Mouse (Mus musculus) spleen, postnatal 14 days (tissue): ENCODE results near the gene Mest.
A peak's percentile ranks its signal among the peaks of the same experiment; 100 is the strongest.

Experiments
- DNase-seq, 2 experiments: peaks; one replicate each; pipeline ENCODE4 v3.0.0; 2021 to 2022; ENCODE audit warnings: low spot score in 2 of 2

Gene Mest

DNA sequence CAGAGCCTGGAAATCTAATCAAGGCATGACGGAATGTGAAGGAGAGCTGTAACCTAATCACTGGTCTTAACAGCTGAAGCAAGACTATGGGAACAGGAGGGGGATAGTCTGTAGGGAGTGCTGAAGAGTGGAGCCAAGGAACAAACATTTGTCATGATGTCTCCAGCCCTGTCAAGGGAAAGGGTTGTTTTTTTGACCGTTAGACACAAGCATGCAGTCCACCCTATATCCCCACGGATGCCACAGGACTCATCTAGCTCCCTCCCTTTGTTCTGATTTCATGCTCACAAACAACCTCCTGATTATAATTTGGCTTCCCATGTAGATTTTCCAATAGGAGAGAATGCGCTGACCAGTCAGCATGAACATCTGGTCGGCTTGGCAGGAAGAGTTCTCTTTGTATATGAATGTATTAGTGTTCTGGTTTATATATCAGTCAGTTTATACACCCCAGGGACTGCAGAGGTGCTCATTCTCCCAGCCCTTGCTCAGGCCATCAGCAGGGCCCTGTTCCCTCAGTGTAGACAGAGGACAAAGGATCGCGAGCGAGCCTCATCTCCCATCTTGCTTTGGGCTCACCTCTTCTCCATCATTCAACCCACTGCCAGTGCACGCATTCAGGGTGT is 19.3 kb upstream of the Mest start:
- DNase-seq: no peak

DNA sequence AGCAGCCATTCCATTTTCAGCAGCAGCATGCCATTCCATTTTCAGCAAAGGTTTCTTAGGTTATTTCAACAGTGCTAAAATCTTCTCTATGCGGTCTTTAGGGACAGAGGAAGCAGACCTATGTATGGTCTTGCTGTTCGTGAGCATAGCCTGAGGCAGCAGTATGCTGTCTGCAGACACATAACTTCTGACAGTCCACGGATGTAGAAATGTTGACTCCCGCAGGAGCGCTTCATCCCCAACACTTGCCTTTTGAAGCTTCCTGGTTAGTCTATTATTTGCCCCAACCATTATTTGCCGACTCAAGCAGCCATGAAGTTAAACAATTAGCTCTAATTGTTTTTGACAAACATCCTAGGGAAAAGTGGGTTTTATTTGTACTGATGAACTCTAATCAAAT is 14.2 kb upstream of the Mest start:
- DNase-seq: no peak

DNA sequence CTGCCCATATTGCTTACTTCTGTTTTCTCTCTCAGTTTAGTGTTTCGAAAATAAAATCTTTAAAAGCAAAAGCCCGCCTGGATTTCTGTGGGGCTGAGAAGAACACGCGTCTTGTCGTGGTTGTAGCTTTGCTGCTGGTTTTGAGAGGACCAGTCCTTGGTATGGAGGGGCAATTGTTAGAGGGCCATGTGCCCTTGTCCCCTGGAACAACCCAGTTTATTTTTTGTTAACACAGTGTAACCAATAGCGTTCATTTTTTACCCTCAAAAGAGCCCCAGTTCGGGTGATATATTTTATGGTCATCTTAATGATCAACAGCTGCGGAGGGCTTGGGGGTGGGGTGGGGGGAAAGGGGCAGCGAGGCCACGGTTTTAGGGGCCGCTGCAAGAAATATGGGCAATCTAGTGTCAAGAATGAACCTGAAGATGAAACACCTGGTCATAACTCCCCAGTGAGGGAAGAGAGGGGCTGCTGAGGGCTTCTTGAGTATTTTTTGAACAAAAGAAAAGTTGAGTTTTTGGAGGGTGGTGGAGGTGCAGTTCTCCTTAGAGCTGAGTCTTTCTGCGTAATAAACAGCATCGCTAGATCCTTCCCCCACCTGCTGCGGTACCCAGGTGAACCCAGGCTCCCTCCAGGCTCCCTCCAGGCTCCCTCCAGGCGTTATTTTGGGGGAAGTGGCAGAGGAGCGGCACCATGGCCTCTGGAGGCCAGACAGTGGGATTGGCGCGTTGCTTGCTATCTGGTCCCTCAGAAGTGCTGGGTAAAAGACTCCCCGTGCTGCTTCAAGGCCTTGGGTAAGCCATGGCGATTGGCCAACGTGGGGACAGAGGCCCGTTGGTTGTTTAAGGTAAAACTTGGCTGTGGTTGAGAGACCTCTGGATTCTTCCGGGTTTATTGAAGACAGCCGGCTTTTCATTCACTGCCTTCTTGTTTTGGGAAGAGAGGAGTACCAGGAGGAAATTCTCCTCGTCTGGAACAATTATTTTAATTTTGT is 12.7 kb upstream of the Mest start:
- no peak for DNase-seq

DNA sequence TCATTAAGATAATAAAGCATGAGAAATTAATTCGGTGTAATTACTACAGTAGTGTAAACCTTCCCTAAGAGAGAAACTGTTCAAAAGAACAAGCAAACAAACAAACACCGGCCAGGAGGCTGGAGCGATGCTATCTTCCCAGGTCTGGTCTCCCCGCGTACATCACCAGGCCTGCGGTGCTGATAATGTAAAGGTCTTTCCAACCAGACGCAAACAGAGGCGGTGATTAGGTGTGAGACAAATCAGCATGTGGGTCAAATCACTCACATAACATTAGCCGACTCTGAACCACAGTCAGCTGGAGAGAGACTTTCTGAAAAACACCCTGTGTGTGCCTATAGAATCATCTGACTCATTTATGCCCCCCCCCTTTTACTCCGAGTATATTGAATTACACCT is 12.0 kb upstream of the Mest start:
- DNase-seq: no peak

GRCm38 (mm10) chr6:30712484-30712883 is 10.9 kb upstream of the Mest start:
- DNase-seq: no peak

- DNase-seq: no peak
Measured at GRCm38 (mm10) chr6:30713455-30713854, 9.9 kb upstream of the Mest start.

DNA sequence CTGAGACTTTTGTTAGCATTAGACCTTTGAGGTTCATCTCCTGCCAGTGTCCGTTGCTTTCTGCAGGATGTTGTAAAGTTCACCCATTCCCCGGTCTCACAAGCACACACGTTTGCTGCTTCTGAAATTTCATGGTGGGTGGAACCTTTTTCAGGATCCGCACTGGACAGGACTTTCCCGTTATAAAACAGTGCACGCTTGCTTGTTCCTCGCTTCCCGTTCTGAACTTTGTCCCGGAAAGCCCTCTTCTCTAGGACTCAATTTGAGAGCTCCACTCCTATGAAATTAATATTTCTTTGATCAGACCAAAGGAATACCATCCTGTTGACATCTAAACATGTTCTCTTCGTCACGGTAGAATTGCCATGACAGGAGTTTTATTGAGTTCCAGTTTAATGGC is 9.5 kb upstream of the Mest start:
- no peak for DNase-seq

DNA sequence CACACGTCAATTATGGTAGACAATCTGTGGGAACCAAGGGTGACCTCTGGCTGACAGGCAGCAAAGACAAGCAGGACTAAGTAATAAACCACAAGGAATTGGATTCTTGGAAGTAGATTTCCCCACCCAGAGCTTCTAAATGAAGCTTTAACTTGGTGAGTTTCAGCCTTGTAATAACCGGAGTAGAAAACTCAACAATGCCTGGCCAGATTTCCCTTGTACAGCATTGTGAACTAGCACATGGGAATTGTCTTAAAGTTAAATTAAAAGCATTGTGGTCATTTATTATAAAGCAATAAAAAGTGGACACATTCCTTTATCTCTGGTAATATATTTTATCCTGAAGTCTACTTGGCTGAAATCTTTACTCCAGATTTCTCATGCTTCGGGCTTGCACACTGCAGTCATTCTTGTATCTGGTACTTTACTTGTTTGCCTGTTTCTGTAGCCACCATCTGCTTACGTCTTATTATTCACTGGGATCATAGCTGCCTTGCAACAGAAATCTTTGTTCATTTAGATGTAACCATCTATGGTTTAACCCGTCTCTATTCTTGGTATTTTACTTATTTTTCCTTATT is 8.4 kb upstream of the Mest start:
- DNase-seq: no peak

DNA sequence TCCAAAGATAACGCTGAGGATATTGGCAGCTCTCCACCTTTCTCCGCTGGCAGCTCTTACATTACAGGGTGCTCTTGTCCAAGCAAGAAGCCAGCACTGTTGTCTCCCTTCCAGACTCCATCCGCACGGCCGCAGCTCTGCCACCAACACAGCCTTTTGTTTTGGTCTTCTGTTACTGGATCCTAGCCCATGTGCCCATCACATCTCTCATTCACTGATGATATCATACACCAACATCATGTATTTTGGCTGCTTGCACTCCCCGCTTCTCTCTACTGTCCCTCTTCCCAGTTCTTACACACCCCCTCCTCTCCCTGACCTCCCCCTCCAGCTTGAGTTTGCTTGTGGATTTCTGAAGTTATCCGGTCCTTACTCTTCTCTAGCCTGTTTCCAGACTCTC is 6.6 kb upstream of the Mest start:
- no peak for DNase-seq

GRCm38 (mm10) chr6:30722385-30723164 is 772 bp upstream of the Mest start:
- no peak for DNase-seq

GRCm38 (mm10) chr6:30730301-30730971 is 7.1 kb downstream of the Mest start:
- DNase-seq: no peak

GRCm38 (mm10) chr6:30732571-30733130 is 9.3 kb downstream of the Mest start:
- no peak for DNase-seq

GRCm38 (mm10) chr6:30734465-30734864 is 11.1 kb downstream of the Mest start:
- no peak for DNase-seq

DNA sequence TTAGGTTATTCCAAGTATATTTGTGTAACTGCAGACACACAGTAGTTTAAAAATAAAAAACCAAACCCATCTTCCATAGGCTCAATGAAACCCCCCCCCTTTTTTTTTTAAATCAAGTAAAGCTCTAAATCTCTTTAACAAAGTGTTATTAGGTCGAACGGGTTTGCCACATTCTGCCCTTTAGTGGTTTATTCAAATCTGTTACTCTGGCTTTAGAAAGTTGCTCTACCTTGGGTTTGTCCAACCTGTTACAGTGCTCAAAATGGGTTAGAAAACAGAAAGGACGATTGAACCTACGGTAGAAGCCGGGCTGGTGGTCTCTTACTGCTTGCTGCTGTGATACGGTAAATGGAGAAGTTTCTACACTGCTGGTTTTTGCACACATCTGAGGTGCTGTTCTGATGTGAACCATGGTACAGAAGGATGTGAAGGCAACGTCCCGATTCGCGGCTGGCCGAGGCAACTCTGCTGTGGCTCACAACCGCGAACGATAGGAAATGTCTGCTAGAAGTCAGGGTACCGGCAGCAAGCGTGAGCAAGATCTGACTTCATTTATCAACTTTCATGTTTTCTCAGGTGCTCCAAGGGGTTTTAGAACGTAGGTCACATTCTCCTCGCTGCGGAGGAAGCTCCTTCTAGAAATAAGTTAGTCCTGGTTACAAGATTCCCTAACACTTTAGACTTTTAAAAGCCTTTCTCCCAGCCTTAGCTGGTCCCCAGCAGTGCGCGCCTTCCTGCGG is 11.8 kb downstream of the Mest start:
- DNase-seq: no peak

DNA sequence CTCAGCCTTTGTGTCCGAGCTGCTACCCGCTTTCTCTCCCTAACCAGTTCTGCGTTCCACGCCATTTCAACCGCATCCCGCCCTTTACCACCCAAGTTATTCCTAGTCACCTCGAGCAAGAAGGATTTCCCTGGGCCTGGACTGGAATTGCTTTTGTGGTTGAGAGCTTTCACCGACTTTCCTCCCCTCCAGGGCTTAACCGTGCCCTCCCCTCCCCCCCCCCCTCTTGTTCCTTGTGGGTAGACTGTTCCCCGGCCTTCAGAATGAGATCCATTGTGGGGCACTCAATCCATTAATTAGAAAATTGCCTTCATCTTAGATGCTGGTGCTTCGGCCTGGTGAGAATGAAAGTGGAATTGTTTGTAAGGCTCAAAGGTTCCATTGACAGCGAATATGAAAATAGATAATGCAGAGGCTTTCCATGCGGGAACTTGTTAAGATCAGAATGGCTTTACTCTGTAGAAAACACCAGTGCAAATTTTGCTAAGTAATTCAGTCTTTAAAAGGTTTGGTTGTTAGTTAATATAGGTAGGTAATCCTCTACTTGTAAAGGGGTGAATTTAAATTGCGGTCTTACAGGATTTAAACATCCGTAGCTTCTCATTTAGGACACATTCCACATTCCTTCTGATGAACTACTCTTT is 12.5 kb downstream of the Mest start:
- DNase-seq: no peak

DNA sequence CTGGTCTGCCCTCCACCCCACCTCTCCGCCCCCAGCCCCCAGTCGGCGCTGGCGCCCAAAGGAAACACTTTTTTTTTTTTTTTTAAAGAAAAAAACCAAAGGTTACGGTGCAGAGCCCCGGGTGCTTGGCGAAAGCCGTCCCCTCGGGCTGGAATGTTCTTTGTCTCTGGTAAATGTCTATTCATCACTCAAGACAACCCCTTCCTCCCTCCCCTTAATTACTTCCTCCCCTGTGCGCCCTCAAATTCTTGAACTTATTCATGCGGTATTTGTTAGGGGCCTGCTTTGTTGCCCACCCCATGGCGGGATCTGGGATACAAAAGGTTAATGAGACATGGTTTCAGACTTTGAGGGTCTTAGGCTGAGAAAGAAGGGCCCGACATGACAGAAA is 13.0 kb downstream of the Mest start:
- DNase-seq: no peak

DNA sequence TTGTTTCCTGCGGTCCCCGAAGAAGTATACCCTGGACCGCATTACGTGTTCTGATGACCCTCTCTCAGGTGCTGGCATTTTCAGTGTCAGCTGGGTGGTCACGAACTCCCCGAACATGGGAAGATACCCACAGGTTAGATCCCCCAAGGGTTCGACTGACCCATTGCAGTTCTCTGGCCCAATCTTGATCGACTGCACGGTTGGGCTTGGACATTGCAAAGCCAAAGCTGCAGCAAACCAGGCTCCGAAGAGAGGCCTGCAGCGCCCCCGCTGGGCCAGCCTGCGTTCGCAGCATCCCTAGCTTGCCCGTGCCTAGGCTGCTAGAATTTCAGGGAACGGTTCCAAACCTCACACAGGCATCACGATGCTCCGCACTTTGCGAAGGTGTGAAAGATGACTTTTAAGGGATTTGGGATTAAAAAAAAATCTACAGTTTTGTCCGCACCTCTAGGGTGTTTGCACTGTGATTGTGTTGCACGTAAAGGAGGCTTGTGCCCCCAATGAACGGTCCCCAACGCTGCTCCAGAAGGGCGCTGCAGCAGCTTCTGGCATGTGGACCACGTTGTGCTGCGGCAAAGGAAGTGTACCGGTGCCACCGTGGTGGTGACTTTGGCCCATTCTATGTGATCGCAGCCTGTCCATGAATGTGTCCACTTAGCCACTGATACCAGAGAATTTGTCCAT is 13.7 kb downstream of the Mest start:
- peak in 1 of 2 experiments; percentile 19 for DNase-seq

- no peak for DNase-seq
Measured at GRCm38 (mm10) chr6:30737548-30738463, 14.5 kb downstream of the Mest start.
